Mouse (Mus musculus) thymus, postnatal 25 days (tissue): Measurements from ENCODE around the gene Bco1.
A peak's percentile ranks its signal among the peaks of the same experiment; 100 is the strongest.

Source experiments
- DNase-seq: peaks from one replicate; pipeline ENCODE4 v3.0.0; 2022

Gene Bco1

DNA sequence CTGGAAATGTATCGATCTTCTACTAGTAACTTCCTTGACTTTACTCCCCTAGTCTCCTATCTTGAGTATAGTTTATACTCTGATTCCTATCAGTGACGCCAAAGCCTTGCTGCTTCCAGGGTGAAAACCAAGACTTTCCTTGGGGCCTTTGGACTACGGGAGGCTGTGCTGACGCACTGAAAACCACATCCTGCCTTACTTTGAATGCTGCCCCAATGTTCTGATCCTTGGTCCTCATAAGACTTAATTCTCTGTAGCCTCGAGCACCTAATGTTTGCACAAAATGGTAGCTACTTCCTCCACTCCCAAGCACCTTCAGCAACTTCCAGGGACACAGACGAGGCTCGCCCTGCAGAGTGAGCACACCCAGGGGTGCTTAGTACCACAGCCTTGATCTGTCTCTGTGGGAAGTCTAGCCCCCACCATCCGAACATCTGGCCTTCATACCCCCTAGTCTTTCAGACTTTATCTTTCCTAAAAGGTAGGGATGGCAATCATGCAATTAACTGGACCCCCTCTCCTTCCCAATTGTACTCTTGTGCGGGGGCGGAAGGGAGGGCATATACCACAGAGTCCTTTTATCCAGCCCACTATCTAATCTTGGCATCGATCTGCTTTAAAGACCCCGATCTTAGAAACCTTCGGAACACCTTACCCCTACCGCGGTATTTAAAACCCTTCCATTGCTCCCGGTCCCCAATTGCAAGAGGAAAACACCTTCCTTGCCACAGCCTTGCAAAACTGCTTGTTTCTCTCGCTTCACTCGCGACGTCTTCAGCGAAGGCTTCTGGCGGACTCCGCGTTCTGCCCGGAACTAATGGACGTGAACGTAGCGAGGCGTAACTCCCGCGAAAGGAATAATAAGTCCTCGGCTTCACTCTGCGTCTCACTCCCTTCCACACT is 61.5 kb downstream of the Bco1 start:
- peak; percentile 23 for DNase-seq

DNA sequence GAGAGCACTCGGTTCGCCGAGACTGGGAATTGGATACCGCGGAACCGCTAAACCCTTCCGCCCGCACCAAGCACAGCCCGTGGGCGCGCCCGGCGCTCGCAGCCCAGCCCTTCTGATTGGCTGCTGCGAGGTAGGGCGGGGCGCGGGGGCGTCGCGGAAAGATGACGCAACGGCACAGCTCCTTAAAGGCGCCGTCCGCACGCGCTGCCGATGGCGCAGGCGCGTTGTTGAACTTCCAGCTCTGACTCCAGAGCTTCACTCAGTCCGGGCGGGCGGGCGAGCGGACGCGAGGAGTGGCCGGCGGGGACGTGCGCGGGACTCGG is 62.1 kb downstream of the Bco1 start:
- peak; percentile 97 for DNase-seq

DNA sequence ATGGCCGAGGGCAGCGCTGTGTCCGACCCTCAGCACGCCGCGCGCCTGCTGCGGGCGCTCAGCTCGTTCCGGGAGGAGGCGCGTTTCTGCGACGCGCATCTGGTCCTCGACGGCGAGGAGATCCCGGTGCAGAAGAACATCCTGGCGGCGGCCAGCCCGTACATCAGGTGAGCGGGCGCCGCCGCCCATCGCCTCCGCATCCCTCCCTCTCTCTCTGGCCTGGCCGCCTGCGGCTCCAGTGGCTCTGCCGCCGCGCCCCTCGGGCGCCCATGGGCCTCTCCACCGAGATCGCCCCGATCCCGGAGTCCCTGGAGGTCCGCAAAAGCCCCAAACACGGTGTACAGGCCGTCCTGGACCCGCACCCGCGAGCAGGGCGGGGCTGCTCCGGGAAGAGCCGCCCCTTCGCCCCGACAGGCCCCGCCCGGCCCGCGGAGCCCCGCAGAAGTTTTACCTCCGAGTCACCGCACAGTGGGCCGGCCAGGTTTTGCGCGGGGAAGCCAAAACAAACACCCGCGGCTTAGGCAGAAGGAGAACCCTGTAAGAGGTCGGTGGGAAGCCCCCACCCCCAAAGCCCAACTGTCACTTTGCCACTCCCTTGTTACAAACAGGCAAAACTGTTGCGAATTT is 62.6 kb downstream of the Bco1 start, which contains the start of gene Gan:
Gene Gan (plus strand): TSS at position 1 of the 627 bp plus-strand sequence.
- DNase-seq, result no peak

DNA sequence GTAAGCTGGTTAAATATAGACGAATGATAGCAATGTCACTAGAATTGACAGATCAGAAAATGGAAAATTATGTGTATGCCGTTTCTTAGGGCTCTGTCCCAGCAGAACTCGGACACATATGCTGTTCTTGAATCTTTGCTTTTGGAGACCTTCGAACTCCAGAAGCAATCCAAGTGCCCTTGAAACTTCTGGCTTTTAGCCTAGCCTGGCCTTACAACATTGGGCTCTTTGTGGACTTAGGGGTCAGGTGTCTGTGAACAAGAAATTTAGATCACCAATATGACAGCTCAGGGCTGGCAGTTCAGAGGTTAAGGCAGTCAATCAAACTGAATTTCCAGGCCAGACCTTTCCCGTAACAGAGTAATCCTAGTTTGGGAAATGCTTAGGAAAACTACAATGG is 63.4 kb downstream of the Bco1 start:
- DNase-seq, result no peak

DNA sequence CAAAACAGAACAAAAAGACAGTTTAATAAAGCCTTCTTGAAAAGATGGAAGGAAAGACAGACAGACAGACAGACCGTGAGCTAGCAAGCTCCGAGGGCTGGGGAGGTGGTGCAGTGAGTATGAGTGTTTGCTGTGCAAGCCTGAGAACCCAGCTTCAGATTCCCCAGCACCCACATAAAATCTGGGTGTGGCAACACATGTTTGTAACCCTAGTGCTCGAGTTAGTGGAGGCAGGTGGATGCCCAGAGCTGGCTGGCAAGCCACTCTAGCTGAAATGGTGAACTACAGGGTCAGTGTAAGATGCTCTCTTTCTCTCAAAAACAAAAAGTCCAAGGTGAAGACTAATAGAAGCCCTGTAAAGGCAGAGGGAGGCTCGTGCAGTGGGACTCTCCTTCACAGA is 69.3 kb downstream of the Bco1 start:
- no peak for DNase-seq

DNA sequence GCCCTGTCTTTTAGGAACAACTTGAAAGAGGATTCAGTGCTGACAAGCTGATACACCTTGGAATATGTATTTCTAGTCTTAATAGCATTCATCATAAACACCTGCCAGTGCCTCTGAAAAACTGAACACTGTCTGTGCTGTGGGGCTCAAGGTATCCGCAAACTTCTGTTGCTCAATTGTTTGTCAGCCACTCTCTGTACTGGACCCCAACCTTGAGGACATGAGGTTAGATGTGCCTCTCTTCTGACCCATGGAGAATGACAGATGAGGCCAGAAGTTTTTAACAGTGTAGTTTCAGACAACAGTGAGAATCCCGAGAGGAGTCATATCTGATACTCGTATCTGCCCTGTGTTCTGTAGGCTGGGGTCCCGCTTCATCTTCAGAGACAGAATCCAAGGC is 69.9 kb downstream of the Bco1 start:
- no peak for DNase-seq

DNA sequence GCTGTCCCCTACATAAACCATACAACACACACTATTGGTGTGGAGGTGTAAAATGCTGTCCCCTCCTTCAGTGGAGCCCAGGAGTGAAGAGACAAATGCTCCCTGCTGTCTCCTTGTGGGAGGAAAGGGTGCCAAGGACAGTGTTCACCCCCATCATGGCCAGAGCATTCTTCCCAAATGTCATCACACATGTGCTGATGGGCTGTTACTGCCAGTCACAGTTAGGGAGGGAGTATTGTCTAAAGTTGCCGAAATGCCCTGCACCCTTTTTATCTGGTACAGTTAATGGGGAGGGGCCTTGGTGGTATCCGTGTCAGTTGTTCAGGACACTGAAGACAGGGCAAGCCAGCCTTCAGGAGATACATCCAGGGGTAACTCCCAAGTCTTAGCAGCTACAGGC is 70.9 kb downstream of the Bco1 start:
- DNase-seq, result no peak

DNA sequence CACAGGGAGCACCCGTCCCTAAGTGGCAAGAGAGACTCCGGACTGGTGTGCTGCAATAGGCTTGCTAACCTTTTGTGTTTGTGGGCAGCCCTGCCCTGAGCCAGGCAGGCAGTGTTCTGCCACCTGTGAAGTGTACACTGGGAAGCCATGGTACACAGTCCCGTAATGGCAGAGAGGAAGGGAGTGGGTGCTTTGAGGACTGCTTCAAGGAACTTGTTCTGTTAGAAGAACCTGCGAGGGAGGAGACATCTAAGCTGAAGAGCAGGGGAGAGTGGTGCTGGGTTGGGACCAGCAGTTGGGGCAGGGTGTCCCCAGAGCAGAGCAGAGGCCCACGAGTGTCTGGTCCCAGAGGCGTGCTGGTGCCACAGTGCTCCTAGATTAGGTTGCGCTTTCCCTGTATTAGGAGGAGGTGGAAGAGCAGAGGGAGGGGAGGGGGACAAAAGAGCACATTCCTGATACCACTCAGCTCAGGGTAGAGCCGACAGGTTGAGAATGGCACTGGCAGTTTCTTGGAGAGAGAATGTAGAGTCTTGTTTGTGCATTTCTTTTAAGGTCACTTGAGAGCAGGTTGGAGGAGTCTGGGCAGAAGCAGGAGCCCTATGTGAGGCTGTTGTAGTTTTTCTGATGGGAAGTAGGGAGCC is 71.7 kb downstream of the Bco1 start:
- DNase-seq, result no peak

DNA sequence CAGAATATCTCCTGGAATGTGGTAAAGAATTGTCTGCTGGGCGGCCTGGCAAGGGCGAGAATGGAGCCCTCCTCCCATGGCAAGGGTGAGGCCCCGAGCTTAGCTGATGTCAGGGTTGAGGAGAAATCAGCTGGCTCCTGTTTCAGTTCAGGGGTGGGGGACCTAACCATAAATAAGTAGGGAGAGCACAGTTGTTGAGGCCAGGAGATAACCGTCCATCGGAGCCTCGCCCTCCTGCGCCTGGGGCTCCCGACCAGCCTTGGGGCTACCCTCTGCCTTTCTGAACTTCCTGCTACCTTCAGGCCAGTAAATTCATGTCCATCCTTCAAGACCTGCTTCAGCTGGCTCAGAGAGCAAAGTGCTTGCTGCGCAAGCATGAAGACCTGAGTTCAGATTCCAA is 72.7 kb downstream of the Bco1 start:
- DNase-seq, result no peak

DNA sequence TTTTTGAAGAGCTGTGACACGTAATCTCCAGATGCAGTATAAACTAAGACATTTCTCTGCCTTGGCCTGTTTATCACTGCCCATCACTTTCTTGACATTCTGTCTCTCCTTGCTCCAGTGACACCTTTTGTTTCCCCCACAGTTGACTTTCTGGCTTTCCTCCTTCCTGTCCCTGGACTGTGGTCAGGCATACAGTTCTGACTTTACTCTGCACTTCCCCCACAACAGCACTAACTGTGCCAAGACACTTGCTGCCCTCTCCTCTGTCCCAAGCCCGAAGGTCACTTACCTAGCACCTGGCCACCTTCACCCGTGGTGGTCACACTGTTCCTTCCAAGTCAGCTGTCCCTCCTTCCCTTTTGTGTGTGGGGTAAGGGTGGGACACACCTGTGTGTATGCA is 76.2 kb downstream of the Bco1 start:
- no peak for DNase-seq

DNA sequence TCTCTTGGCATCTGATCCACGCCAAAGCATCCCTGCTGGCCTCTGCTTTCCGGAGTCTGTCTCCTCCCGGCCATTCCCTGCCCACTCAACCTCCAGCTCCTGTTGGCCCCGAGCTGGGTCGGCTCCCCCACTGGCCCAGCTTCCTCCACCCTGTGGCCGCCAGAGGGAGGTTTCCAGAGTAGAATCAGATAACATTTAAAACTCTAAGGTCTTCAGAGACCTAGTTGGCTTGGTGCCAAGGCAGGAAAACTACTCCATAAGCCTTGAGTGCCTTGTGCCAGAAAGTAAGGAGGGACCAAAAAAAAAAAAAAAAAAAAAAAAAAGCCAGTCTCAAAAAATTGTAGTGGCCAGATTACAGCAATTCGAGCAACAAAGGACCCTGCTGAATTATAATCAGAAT is 77.2 kb downstream of the Bco1 start:
- DNase-seq, result no peak

DNA sequence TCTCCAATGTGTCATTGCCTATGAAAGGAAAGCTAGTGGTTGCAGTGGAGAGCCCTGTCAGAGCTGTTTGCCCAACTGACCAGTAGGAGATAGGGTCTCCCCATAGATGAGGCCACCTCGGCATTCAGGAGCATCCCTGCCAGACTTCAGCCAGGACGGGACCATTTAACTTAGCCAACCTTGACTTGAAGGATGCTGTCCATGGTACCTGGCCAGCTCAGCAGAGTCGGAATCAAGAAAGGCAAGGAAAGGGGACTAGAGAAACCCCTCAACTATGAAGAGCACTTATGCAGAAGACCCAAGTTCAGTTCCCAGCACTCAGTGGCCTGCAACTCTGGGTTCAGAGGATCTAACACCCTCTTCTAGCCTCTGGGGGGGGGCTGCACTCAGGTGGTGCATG is 78.0 kb downstream of the Bco1 start:
- no peak for DNase-seq

DNA sequence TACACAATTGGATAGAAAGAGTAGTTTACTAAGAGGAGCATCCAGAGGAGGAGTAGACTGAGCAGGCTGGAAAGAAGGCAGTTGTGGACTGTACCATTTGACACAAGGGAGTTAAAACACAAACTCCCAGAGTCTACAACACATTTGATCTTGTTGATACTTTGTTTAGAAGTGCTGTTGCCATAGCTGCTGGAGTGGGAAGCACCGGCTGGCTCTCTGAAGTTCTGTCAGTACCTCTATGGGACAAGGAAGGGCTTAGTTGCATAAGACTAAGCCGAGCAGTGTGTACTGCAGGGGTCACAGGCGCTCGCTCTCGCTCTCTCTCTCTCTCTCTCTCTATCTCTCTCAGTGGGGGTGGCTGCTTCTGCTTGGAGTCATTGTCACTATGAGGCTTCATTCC is 78.9 kb downstream of the Bco1 start:
- no peak for DNase-seq

DNA sequence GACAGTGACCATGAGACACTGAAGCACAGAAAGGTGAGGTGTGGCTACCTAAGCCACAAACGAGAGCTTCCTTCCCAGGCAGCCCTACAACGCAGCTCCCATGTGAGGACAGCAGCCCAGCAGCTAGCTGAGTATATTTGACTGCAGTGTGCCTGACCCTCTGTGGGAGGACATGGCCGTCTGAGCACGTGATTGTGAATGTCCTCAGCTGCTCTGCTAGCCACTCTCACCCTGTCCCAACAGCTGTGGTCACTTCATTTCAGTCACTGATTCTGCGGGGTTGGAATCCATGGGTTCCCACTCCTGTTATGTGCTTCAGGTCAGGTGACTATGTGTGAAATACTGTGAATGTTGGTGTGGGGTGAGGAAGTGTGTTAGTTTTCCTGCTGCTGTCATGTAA is 80.7 kb downstream of the Bco1 start:
- DNase-seq, result no peak

DNA sequence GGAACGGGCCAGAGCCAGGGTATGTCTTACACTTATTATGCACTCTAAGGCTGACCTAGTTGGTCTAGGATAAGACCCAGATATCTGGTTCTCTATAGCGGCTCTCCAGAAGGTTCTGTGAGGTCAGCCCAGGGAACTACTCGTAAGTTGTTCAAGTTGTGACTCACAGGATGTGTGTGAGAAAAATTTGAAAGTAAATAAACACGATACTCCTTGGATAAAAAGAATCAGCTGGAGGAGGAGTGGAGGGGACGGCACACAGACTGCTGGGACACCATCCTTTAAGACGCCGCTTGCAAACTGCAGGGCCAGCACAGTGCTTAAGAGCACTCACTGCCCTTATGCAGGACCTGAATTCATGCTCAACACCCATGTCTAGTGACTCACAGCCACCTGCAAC is 81.6 kb downstream of the Bco1 start:
- no peak for DNase-seq

DNA sequence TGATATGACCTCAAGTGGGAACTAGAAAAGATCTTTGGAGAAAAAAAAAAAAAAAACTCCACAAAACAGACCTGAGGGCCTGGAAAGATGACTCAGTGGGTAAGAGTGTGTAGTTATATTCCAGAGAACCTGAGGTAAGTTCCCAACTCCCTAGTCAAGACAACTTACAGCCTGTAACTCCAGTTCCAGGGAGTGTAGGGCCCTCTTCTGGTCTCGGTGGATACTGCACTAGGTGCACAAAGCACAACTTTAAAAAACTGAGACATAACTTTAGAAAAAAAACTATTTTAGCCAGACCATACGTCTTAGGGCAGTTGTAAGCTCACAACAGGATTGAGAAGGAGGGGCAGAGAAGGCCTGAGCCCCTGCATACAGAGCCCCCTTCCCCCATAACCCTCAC is 82.4 kb downstream of the Bco1 start:
- DNase-seq, result no peak

DNA sequence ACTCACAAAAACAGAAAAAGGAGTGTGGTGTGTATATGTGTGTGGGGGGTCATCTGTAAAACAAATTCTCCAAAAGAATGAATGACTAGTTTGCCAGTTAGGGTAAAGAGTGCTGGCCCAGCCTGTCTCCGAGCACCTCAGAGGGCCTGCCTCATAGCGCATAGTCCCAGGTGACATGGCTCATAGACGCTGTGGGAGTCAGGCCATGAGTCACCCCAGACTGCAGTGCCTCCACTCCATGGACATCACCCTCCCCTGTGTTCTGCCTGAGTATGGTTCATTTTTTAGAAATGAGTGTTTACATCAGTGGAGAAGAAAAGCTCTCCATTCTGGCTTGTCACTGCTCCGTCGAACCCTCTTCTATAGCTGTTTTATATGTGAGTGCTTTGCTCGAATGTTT is 83.0 kb downstream of the Bco1 start:
- no peak for DNase-seq

DNA sequence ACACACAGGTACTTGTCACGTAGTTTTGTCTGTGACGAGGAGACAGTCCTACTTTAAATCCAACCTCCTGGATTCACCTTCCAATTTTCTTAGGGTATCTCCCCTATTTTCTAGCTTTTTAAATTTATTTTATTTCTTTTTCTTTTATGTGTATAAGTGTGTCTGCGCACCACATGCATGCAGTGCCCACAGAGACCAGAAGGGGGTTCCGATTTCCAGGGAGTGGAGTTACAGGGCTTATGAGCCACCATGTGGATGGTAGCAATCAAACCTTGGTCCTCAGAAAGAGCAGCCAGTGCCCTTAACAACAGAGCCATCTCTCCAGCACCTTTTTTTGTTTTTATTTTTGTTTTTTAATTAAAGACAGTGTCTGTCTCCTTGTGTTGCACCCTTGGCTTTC is 87.1 kb downstream of the Bco1 start:
- DNase-seq, result no peak
